Mouse (Mus musculus) thymus, adult 2 months (tissue): ENCODE data around the gene B9d2. TPM values are rescaled to one million over a fixed set of nuclear protein-coding genes. Genes with fewer than 3 reads are reported as not detected.

ENCODE experiments used
- DNase-seq: peaks from one replicate; pipeline ENCODE4 v3.0.0; 2021
- H3K27ac ChIP-seq: fragments of 200-500 bp; 2 replicates; pipeline ENCODE4 v1.5.1; 2012; ENCODE audit warnings: low read length, control low read depth; ENCODE audit not compliant: control insufficient read depth, insufficient read depth
- H3K27me3 ChIP-seq: fragments of 200-500 bp; 2 replicates; pipeline ENCODE4 v1.6.1; 2012; ENCODE audit warnings: mild to moderate bottlenecking, low read length, moderate library complexity, mixed read lengths; ENCODE audit not compliant: control insufficient read depth, insufficient read depth
- H3K36me3 ChIP-seq: fragments of 200-500 bp; 2 replicates; pipeline ENCODE4 v1.6.1; 2012; ENCODE audit warnings: mild to moderate bottlenecking, low read length, moderate library complexity; ENCODE audit not compliant: control insufficient read depth, insufficient read depth
- H3K4me1 ChIP-seq: fragments of 200-500 bp; replicated peaks from 2 replicates; pipeline ENCODE4 v1.6.1; 2012; ENCODE audit warnings: low read length; ENCODE audit not compliant: control insufficient read depth, insufficient read depth
- H3K4me3 ChIP-seq: fragments of 200-500 bp; 2 replicates; pipeline ENCODE4 v1.5.1; 2012; ENCODE audit warnings: mild to moderate bottlenecking, low read length, control low read depth, moderate library complexity; ENCODE audit not compliant: control insufficient read depth, insufficient read depth
- CTCF ChIP-seq: fragments of 200-500 bp; IDR thresholded peaks from 2 replicates; pipeline ENCODE4 v1.5.1; 2012; ENCODE audit warnings: mild to moderate bottlenecking, control low read depth, low read length, moderate library complexity, borderline replicate concordance; ENCODE audit not compliant: control insufficient read depth, poor library complexity, insufficient read depth; ENCODE audit errors: extremely low read depth
- POLR2A ChIP-seq: fragments of 200-500 bp; IDR thresholded peaks from 2 replicates; pipeline ENCODE4 v1.6.1; 2012; ENCODE audit warnings: mild to moderate bottlenecking, low read length, control low read depth, moderate library complexity; ENCODE audit not compliant: control insufficient read depth, poor library complexity, insufficient read depth; ENCODE audit errors: extremely low read depth
- WGBS: fragments of 180-500 bp; shearing (Covaris S2); methylation state at CpG from one replicate; pipeline ENCODE4 v1.1.7; 2018; 5-methylcytosine and 5-hydroxymethylcytosine counted together
- polyA plus RNA-seq: library from polyadenylated mRNA; depleted of rRNA; stranded (reverse); fragments of >200 nt; gene quantifications from 2 replicates; pipeline ENCODE4 v1.2.3, GENCODE M21; 2012; rRNA removed

The B9d2 gene
- polyA plus RNA-seq, 1 experiment, result 164 TPM

GRCm38 (mm10) chr7:25725886-25726285, 45.3 kb downstream of the B9d2 start:
- peaks cover 84% of the 10 kb centered on the region for H3K36me3 ChIP-seq
- WGBS, result 94% methylated on average over 19 of the region's 19 CpGs

GRCm38 (mm10) chr7:25727800-25728199, 47.2 kb downstream of the B9d2 start:
- TF ChIP-seq POLR2A (no peak), CTCF (no peak)
- peaks cover 95% of the 10 kb centered on the region for H3K36me3 ChIP-seq
- H3K27ac ChIP-seq, result no peak overlapping the region
- no peak overlapping the region for H3K4me3 ChIP-seq
- H3K27me3 ChIP-seq, result no peaks in the 10 kb centered on the region
- no peaks in the 10 kb centered on the region for H3K4me1 ChIP-seq
- no peak for DNase-seq
- WGBS, result 99% methylated on average over 5 of the region's 5 CpGs

More at GRCm38 (mm10) chr7:25725886-25726285, 45.3 kb downstream of the B9d2 start:
- no peak for TF ChIP-seq POLR2A
- no peak for TF ChIP-seq CTCF
- no peaks in the 10 kb centered on the region for H3K27me3 ChIP-seq
- no peak for DNase-seq
- no peaks in the 10 kb centered on the region for H3K4me1 ChIP-seq
- H3K4me3 ChIP-seq, result no peak overlapping the region
- H3K27ac ChIP-seq, result no peak overlapping the region

GRCm38 (mm10) chr7:25729396-25729795, 48.8 kb downstream of the B9d2 start:
- TF ChIP-seq POLR2A, result no peak
- WGBS, result 47% methylated on average over 2 of the region's 2 CpGs
- H3K36me3 ChIP-seq, result peaks cover 95% of the 10 kb centered on the region
- no peak overlapping the region for H3K27ac ChIP-seq
- no peaks in the 10 kb centered on the region for H3K4me1 ChIP-seq
- H3K4me3 ChIP-seq, result no peak overlapping the region
- H3K27me3 ChIP-seq, result no peaks in the 10 kb centered on the region
- DNase-seq, result no peak

GRCm38 (mm10) chr7:25729862-25730261, 49.3 kb downstream of the B9d2 start:
- TF ChIP-seq CTCF (no peak), POLR2A (no peak)
- H3K27me3 ChIP-seq, result no peaks in the 10 kb centered on the region
- 88% methylated on average over 2 of the region's 2 CpGs for WGBS
- H3K27ac ChIP-seq, result no peak overlapping the region
- H3K4me3 ChIP-seq, result no peak overlapping the region
- H3K4me1 ChIP-seq, result no peaks in the 10 kb centered on the region
- no peak for DNase-seq
- H3K36me3 ChIP-seq, result peaks cover 95% of the 10 kb centered on the region

GRCm38 (mm10) chr7:25731294-25732055, 50.9 kb downstream of the B9d2 start:
- Histone ChIP-seq H3K27ac (no peak overlapping the region), H3K27me3 (no peaks in the 10 kb centered on the region), H3K36me3 (peaks cover 90% of the 10 kb centered on the region), H3K4me1 (no peaks in the 10 kb centered on the region), H3K4me3 (no peak overlapping the region)
- TF ChIP-seq CTCF (no peak), POLR2A (no peak)
- no peak for DNase-seq
- 55% methylated on average over 8 of the region's 8 CpGs for WGBS

- TF ChIP-seq POLR2A (no peak), CTCF (no peak)
- 91% methylated on average over 4 of the region's 4 CpGs for WGBS
- H3K4me3 ChIP-seq, result no peak overlapping the region
- no peaks in the 10 kb centered on the region for H3K4me1 ChIP-seq
- H3K27ac ChIP-seq, result no peak overlapping the region
- no peaks in the 10 kb centered on the region for H3K27me3 ChIP-seq
- no peak for DNase-seq
- H3K36me3 ChIP-seq, result peaks cover 94% of the 10 kb centered on the region
Measured at GRCm38 (mm10) chr7:25734991-25735390, 54.4 kb downstream of the B9d2 start.

Other genes starting within 250 kb of the B9d2 start
- 5.0 and 5.8 TPM in 2 replicates for gene Ceacam1, start 203.2 kb upstream of the B9d2 start, polyA plus RNA-seq
- 0.22 TPM in 1 of 2 replicates, not detected in the other for gene Ceacam2, start 140.9 kb upstream of the B9d2 start, polyA plus RNA-seq
- gene Erich4, start 64.9 kb upstream of the B9d2 start, polyA plus RNA-seq, result not detected in 2 replicates
- 80.2 and 86.2 TPM in 2 replicates for gene Dmac2, start 61.4 kb upstream of the B9d2 start, polyA plus RNA-seq
- gene B3gnt8, start 54.1 kb upstream of the B9d2 start, polyA plus RNA-seq, result 28.7 and 32.8 TPM in 2 replicates
- gene Bckdha, start 21.8 kb upstream of the B9d2 start, polyA plus RNA-seq, result 166 and 181 TPM in 2 replicates
- 141 and 146 TPM in 2 replicates for gene Exosc5, start 21.6 kb upstream of the B9d2 start, polyA plus RNA-seq
- gene Tmem91, start 5.6 kb upstream of the B9d2 start, polyA plus RNA-seq, result 1.4 and 2.9 TPM in 2 replicates
- 125 and 157 TPM in 2 replicates for gene Tgfb1, start 6.2 kb downstream of the B9d2 start, polyA plus RNA-seq
- gene Ccdc97, start 38.3 kb downstream of the B9d2 start, polyA plus RNA-seq, result 184 and 185 TPM in 2 replicates
- gene Hnrnpul1, start 74.0 kb downstream of the B9d2 start, polyA plus RNA-seq, result 102 and 134 TPM in 2 replicates
- 67.0 and 75.0 TPM in 2 replicates for gene Axl, start 107.9 kb downstream of the B9d2 start, polyA plus RNA-seq
- gene Cyp2s1, start 136.1 kb downstream of the B9d2 start, polyA plus RNA-seq, result 2.7 and 5.2 TPM in 2 replicates
- gene Cyp2b10, start 216.8 kb downstream of the B9d2 start, polyA plus RNA-seq, result 0.15 and 0.23 TPM in 2 replicates